Mouse (Mus musculus) intestine, embryonic 14.5 days (tissue): ENCODE measurements around the gene Prr19. TPM values are rescaled to one million over a fixed set of nuclear protein-coding genes. Genes with fewer than 3 reads are reported as not detected.
A peak's percentile ranks its signal among the peaks of the same experiment; 100 is the strongest.
"Not testable (repeated sequence)": the region's sequence is repeated elsewhere in the genome, so short reads cannot be mapped to it uniquely, and the experiment has no call there.

ENCODE experiments used
- ATAC-seq: fragments of 200-750 bp; cut with Nextera tagmentation; replicated peaks from 2 replicates; pipeline ENCODE4 v1.8.0; 2017; ENCODE audit warnings: low read depth, moderate number of reproducible peaks, moderate TSS enrichment, moderate library complexity; ENCODE audit not compliant: low FRiP score, low TSS enrichment
- DNase-seq: peaks from one replicate; pipeline ENCODE4 v3.0.0-alpha.2; 2018; ENCODE audit warnings: low spot score
- H3K27ac ChIP-seq: fragments of 300-500 bp; sonication (generic); 2 replicates; pipeline ENCODE4 v1.5.1; 2014; ENCODE audit warnings: low read depth, mild to moderate bottlenecking, control low read depth
- H3K27me3 ChIP-seq: fragments of 300-500 bp; sonication (generic); replicated peaks from 2 replicates; pipeline ENCODE4 v1.6.1; 2014; ENCODE audit warnings: low read length, control low read depth; ENCODE audit not compliant: control insufficient read depth, insufficient read depth
- H3K36me3 ChIP-seq: fragments of 300-500 bp; sonication (generic); 2 replicates; pipeline ENCODE4 v1.6.1; 2014; ENCODE audit warnings: low read length, control low read depth; ENCODE audit not compliant: control insufficient read depth, insufficient read depth
- H3K4me1 ChIP-seq: fragments of 300-500 bp; sonication (generic); replicated peaks from 2 replicates; pipeline ENCODE4 v1.6.1; 2014; ENCODE audit warnings: low read length, control low read depth, mixed read lengths; ENCODE audit not compliant: control insufficient read depth, insufficient read depth
- H3K4me2 ChIP-seq: fragments of 300-500 bp; sonication (generic); 2 replicates; pipeline ENCODE4 v1.6.1; 2014; ENCODE audit warnings: low read length
- H3K4me3 ChIP-seq: fragments of 300-500 bp; sonication (generic); 2 replicates; pipeline ENCODE4 v1.5.1; 2014; ENCODE audit warnings: low read depth, low read length, control low read depth, mixed read lengths
- H3K9ac ChIP-seq: fragments of 300-500 bp; sonication (generic); 2 replicates; pipeline ENCODE4 v1.6.1; 2014; ENCODE audit warnings: mild to moderate bottlenecking, low read length
- H3K9me3 ChIP-seq: fragments of 300-500 bp; sonication (generic); 2 replicates; pipeline ENCODE4 v1.6.1; 2016; ENCODE audit warnings: low read length, control low read depth; ENCODE audit not compliant: control insufficient read depth
- WGBS: fragments of 180-500 bp; shearing (Covaris S2); extraction: QIAGEN DNeasy Blood & Tissue Kit; methylation state at CpG from one replicate; pipeline ENCODE4 v1.1.7; 2014; 5-methylcytosine and 5-hydroxymethylcytosine counted together
- polyA plus RNA-seq: library from polyadenylated mRNA; unstranded; fragments of >200 nt; fragmentation: Nextera tagmentation; extraction: Ambion mirVana; gene quantifications from 2 replicates; pipeline ENCODE4 v1.2.1, GENCODE M21; 2014

The Prr19 gene
- 0.62 and 0.71 TPM in 2 replicates for polyA plus RNA-seq

DNA sequence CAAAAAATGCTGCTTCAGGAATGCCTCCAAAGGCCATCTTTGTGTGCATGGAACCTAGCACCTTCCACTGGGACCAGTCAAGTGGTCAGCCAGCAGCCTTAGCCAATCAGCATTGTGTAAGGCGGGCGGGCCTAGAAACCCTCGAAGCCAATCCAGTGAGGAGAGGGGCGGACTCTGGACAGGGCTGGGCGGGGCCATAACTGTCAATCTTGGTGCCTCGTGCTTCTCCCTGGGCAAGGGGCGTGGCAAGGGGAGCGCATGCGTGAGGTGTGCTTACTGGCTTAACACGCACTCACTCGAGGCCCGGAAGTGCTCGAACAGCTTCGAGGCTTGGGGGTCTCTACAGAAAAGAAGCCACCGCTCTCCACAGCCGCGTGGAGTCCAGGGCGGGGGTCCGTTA is at the start of gene Prr19:
Gene Prr19, plus strand, starts transcription at position 349 of the 400 bp plus-strand sequence.
- peaks cover 12% of the 10 kb centered on the region for H3K4me1 ChIP-seq
- no peak for ATAC-seq

DNA sequence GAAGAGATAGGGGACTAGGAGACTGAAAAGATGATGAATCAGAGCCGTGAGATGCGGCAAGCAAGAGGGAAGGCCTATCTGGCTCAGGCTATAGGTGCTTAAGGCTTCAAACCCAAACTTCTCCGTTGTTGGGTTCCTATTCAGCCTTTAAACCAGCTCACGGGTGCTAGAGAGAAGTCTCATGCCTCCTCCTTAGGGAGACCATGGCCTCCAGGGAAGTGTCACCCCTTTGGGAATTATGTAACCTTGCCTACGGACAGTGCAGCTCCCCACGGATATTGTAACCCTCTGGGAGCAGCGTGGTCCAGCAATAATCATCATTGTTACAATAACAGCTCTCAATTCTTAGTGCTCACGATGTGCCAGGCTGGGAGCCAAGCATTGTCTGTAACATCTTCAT is 49.4 kb upstream of the Prr19 start:
- H3K27ac ChIP-seq: peak overlapping the region; percentile 97
- no peaks in the 10 kb centered on the region for H3K27me3 ChIP-seq
- peak overlapping the region; percentile 97 for H3K4me3 ChIP-seq
- no peaks in the 10 kb centered on the region for H3K36me3 ChIP-seq
- peak overlapping the region; percentile 98 for H3K4me2 ChIP-seq
- H3K9ac ChIP-seq: peak overlapping the region; percentile 97
- 14% methylated on average over 8 of the region's 8 CpGs for WGBS
- DNase-seq (no peak), ATAC-seq (no peak)
- H3K9me3 ChIP-seq: no peaks in the 10 kb centered on the region
- H3K4me1 ChIP-seq: peaks cover 25% of the 10 kb centered on the region

More for the DNA sequence above, at the start of gene Prr19:
- no peak for DNase-seq
- Histone ChIP-seq H3K9me3 (no peaks in the 10 kb centered on the region), H3K27me3 (no peaks in the 10 kb centered on the region), H3K4me2 (no peak within 1 kb of the TSS), H3K4me3 (no peak within 1 kb of the TSS), H3K36me3 (no peaks in the 10 kb centered on the region), H3K27ac (no peak within 1 kb of the TSS), H3K9ac (no peak within 1 kb of the TSS)
- WGBS: 45% methylated on average over 19 of the region's 19 CpGs

DNA sequence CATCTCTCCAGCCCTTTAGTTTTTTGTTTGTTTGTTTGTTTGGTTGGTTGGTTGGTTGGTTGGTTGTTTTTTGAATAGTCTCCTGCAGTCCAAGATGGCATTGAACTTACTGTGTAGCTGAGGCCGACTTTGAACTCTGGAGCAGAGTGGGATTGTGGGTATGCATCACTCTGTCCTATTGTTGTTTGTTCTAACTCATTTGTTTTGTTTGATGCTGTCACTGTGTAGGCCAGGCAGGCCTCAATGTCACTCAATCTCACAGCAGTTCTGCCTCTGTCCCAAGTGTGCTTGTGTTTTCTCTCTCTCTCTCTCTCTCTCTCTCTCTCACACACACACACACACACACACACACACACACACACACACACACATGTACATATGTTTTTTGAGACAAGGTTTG is 39.3 kb upstream of the Prr19 start:
- WGBS: 71% methylated on average over 1 of the region's 1 CpGs
- Histone ChIP-seq H3K36me3 (no peaks in the 10 kb centered on the region), H3K4me1 (peaks cover 4% of the 10 kb centered on the region), H3K9ac (no peak overlapping the region), H3K9me3 (no peaks in the 10 kb centered on the region), H3K4me2 (no peak overlapping the region), H3K27me3 (no peaks in the 10 kb centered on the region), H3K4me3 (no peak overlapping the region), H3K27ac (no peak overlapping the region)
- ATAC-seq (no peak), DNase-seq (no peak)

DNA sequence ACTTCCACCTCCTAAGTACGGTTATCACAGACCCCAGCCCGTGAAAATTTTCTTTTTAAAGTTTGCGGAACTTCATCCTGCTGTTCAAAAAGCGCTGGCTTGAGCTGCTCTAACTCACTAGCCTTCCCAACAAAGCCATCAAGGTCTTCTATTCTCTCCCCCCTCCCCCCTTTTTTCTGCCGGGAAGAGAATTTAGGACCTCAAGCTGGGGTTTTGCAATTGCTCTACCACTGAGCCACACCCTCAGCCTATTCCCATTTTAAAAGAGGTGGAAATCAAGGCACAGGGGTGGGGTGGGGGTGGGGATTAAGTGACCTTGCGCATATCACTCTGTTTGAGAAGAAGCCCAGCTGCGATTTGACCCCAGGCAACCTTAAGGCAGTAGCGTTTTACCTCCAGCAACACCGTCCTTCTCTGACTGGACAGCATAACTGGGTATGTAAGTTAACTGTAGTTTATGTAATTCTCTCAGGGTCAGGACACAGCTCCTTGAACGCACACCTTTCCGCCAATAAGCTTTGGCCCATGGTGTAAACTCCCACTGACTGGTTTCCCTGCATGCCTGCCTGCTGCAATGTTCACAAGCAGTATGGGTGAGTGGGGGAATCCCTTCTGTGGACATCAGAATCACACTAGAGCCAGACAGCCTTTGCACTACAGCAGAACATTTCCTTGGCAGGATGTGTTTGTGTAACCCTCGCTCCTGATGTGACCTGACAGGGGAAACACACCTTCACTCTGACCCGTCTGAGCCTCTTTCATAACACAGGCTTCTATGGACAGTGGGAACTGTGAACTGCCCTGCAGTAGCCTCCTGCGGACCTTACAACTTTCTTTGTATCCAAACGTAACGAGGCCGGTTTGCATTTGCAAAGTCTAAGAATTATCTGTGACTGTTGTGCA is 37.0 kb upstream of the Prr19 start:
- H3K4me3 ChIP-seq: no peak overlapping the region
- H3K4me1 ChIP-seq: peaks cover 11% of the 10 kb centered on the region
- 24% methylated on average over 17 of the region's 17 CpGs for WGBS
- H3K9ac ChIP-seq: no peak overlapping the region
- no peaks in the 10 kb centered on the region for H3K36me3 ChIP-seq
- DNase-seq (no peak), ATAC-seq (no peak)
- H3K9me3 ChIP-seq: no peaks in the 10 kb centered on the region
- H3K4me2 ChIP-seq: no peak overlapping the region
- no peaks in the 10 kb centered on the region for H3K27me3 ChIP-seq
- no peak overlapping the region for H3K27ac ChIP-seq

DNA sequence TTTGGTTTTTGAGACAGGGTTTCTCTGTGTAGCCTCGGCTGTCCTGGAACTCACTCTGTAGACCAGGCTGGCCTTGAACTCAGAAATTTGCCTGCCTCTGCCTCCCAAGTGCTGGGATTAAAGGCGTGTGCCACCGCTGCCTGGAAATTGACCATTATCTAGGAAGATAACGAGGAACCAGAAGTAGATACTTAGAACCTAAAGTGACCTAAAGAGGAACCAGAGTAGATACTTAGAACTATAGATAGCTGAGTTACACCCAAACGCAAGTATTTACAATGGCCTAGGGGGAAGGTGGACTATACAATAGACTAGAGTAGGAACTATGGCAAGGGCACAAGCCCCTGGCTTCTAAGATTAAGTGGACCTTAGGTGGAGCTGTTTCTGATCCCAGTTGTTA is 35.5 kb upstream of the Prr19 start:
- 85% methylated on average over 5 of the region's 5 CpGs for WGBS
- not testable (repeated sequence) for H3K9me3 ChIP-seq, H3K27ac ChIP-seq, H3K4me2 ChIP-seq, H3K27me3 ChIP-seq, DNase-seq, H3K4me3 ChIP-seq, H3K9ac ChIP-seq, ATAC-seq, H3K36me3 ChIP-seq
- peaks cover 19% of the 10 kb centered on the region for H3K4me1 ChIP-seq

DNA sequence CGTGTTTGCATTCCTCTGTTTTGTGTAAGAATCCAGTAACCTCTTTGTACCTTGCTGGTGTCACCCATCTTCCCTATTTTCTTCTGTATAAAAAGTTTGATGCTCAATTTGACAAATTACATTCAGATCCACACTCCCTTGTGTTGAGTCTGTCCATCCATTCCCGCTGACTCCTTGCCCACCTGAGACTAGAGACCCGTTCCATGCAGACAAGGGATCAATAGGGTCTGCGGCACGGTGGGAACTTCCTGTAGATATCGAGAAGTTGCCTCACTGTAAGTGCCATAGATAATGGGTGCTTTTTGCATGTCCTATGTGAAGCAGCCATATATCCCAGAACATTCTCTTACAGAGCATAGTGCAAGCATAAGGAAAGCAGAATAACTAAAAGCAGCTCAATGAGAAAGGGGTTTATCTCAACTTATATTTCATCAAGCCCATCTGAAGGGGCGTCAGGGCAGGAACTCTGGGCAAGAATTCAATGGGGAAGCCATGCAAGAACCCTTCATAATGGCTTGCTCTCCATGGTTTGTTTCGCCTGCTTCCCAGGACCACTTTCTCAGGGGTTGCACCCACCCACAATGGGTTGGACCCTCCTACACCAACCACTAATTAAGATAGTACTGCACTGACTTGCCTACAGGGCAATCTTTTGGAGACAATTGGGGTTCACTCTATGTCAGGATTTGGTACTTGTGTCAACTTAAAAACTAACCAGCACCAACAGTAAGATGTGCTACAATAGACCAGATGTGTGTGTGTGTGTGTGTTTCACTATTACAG is 34.8 kb upstream of the Prr19 start:
- ATAC-seq (no peak), DNase-seq (no peak)
- Histone ChIP-seq H3K4me2 (peak overlapping the region; percentile 77), H3K27me3 (no peaks in the 10 kb centered on the region), H3K27ac (no peak overlapping the region), H3K36me3 (0 out of 2 replicates have a peak, but pooled peaks cover 5% of the 10 kb centered on the region), H3K4me3 (no peak overlapping the region), H3K9me3 (no peaks in the 10 kb centered on the region), H3K9ac (peak overlapping the region; percentile 67; the same call in 1 of the 2 replicates), H3K4me1 (peaks cover 19% of the 10 kb centered on the region)
- WGBS: 84% methylated on average over 8 of the region's 8 CpGs

DNA sequence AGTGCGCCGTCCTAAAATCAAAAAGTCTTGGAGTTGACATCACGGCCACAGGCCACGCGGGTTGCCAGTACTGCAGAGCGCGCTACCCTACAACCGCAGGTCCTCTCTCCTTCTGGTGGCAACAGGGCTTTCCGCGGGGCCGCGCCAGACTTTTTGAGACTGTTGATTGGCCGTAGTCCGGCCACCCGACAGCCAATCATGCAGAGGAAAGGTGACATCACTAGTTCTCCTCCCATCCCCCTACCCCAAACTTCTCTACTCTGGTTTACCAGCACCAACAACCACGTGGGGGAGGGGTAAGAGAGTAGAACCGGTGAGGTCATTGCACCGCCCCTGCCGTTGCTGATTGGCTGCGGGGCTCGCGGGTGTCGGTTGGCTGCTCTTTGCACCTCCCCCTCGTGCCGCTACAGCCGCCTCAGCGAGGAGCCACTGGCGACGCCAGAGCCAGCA is 33.9 kb upstream of the Prr19 start, which contains the start of gene Cic:
Gene Cic, plus strand, starts transcription at position 404 of the 450 bp plus-strand sequence.
- no peaks in the 10 kb centered on the region for H3K27me3 ChIP-seq
- peak within 1 kb of the TSS; percentile 78 for H3K4me3 ChIP-seq
- H3K36me3 ChIP-seq: peaks cover 14% of the 10 kb centered on the region
- DNase-seq: no peak
- peak within 1 kb of the TSS; percentile 67 for H3K9ac ChIP-seq
- peak within 1 kb of the TSS; percentile 85 for H3K4me2 ChIP-seq
- H3K27ac ChIP-seq: peak within 1 kb of the TSS; percentile 92
- no peaks in the 10 kb centered on the region for H3K9me3 ChIP-seq
- 0% methylated on average over 28 of the region's 29 CpGs for WGBS
- H3K4me1 ChIP-seq: peaks cover 19% of the 10 kb centered on the region
- peak; percentile 89 for ATAC-seq

DNA sequence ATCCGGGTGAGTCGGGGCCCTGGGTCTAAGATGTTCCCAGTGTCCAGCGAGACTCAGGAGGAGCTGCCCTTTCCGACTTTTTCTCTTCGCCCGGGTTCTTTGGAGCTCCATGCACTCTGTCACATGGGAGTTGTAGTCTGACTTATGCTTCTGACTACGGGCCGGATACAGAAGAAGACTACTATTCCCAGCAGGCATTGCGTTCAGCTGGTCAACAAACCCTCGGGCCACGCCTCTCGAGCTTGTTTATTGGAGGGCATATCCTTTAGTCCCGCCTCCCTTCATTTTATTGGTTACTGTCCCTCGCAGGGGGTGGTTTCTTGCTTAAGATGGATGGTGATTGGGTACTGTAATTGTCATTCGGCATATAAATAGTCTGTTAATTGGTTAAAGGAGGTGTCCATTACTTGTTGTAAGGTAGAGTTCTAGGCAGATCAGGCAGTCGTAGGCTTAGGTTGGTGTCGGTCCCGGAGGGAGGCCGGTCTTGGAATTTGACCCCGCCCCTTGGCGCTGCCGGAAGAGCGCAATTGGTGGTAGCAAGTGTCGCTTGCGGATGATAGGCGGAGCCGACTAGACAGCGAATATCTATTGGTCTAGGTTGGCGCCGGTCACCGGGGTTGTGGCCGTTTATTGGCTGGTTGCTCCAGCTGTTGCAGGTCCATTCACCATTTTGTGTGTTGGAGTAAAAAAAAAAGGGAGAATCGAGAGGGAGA is 33.3 kb upstream of the Prr19 start:
- peak; percentile 96 for ATAC-seq
- H3K9ac ChIP-seq: peak overlapping the region; percentile 67
- H3K27me3 ChIP-seq: no peaks in the 10 kb centered on the region
- H3K4me1 ChIP-seq: peaks cover 19% of the 10 kb centered on the region
- H3K4me2 ChIP-seq: peak overlapping the region; percentile 85
- H3K9me3 ChIP-seq: no peaks in the 10 kb centered on the region
- H3K27ac ChIP-seq: peak overlapping the region; percentile 92
- peak overlapping the region; percentile 78 for H3K4me3 ChIP-seq
- H3K36me3 ChIP-seq: peaks cover 20% of the 10 kb centered on the region
- under 1% methylated on average over 33 of the region's 33 CpGs for WGBS
- peak; percentile 99 for DNase-seq
